Mouse (Mus musculus) testis, postnatal 10 days (tissue): ENCODE results near the gene Shoc2.

Experiments
- DNase-seq: peaks from one replicate; pipeline ENCODE4 v3.0.0; 2021; ENCODE audit warnings: low spot score

Shoc2 gene

GRCm38 (mm10) chr19:54035100-54035499 lies 91.0 kb downstream of the Shoc2 start:
- no peak for DNase-seq

- no peak for DNase-seq
Observed at GRCm38 (mm10) chr19:54039441-54039840, 95.3 kb downstream of the Shoc2 start.

GRCm38 (mm10) chr19:54040356-54041028 lies 96.4 kb downstream of the Shoc2 start:
- no peak for DNase-seq

- DNase-seq = no peak
Observed at GRCm38 (mm10) chr19:54041029-54041367, 96.9 kb downstream of the Shoc2 start.

GRCm38 (mm10) chr19:54043851-54044250 lies 99.7 kb downstream of the Shoc2 start, which contains the start of gene Adra2a:
Gene Adra2a (plus strand): TSS chr19:54044151.
- DNase-seq = no peak

- peak; percentile 80 for DNase-seq
Observed at GRCm38 (mm10) chr19:54044507-54045371, 100.6 kb downstream of the Shoc2 start.

GRCm38 (mm10) chr19:54045412-54045811 lies 101.3 kb downstream of the Shoc2 start:
- DNase-seq = peak; percentile 54

GRCm38 (mm10) chr19:54045931-54046683 lies 102.0 kb downstream of the Shoc2 start:
- DNase-seq = peak; percentile 56

GRCm38 (mm10) chr19:54046684-54047070 lies 102.6 kb downstream of the Shoc2 start:
- no peak for DNase-seq

GRCm38 (mm10) chr19:54047386-54048050 lies 103.4 kb downstream of the Shoc2 start:
- peak; percentile 35 for DNase-seq

GRCm38 (mm10) chr19:54048161-54048885 lies 104.2 kb downstream of the Shoc2 start:
- peak; percentile 24 for DNase-seq

GRCm38 (mm10) chr19:54051651-54052050 lies 107.5 kb downstream of the Shoc2 start:
- DNase-seq = no peak

GRCm38 (mm10) chr19:54055845-54056244 lies 111.7 kb downstream of the Shoc2 start:
- DNase-seq = no peak

- DNase-seq = no peak
Observed at GRCm38 (mm10) chr19:54068447-54068846, 124.3 kb downstream of the Shoc2 start.

- DNase-seq = peak; percentile 46
Observed at GRCm38 (mm10) chr19:54070521-54070920, 126.4 kb downstream of the Shoc2 start.

- no peak for DNase-seq
Observed at GRCm38 (mm10) chr19:54072233-54072800, 128.2 kb downstream of the Shoc2 start.

GRCm38 (mm10) chr19:54076362-54077349 lies 132.6 kb downstream of the Shoc2 start:
- DNase-seq = no peak

- DNase-seq = no peak
Observed at GRCm38 (mm10) chr19:54081303-54081702, 137.2 kb downstream of the Shoc2 start.

GRCm38 (mm10) chr19:54081716-54082165 lies 137.6 kb downstream of the Shoc2 start:
- no peak for DNase-seq
